Mouse (Mus musculus) heart, postnatal 14 days (tissue): ENCODE measurements around the gene Mtfr1l. TPM values are rescaled to one million over a fixed set of nuclear protein-coding genes. Genes with fewer than 3 reads are reported as not detected.
"Not testable (repeated sequence)": the region's sequence is repeated elsewhere in the genome, so short reads cannot be mapped to it uniquely, and the experiment has no call there.

Experiments
- DNase-seq, 2 experiments: peaks; one replicate each; pipeline ENCODE4 v3.0.0; 2021 to 2022
- intact Hi-C: fragments of 180-260 bp; cut with DNase I; formaldehyde crosslinking; loops from one replicate; pipeline ENCODE4 v1.15.1; 2025
- microRNA-seq, 2 experiments: library from miRNA; unstranded; fragments of <30 nt; microRNA quantifications; one replicate each; pipeline ENCODE4 v1.2.0; 2021 to 2022
- total RNA-seq, 2 experiments: library from RNA; stranded (reverse); gene quantifications; 2 replicates each; pipeline ENCODE4 v1.2.3; 2021

Gene Mtfr1l
- total RNA-seq, 2 experiments from 2014 or later, result 162 to 167 TPM

DNA sequence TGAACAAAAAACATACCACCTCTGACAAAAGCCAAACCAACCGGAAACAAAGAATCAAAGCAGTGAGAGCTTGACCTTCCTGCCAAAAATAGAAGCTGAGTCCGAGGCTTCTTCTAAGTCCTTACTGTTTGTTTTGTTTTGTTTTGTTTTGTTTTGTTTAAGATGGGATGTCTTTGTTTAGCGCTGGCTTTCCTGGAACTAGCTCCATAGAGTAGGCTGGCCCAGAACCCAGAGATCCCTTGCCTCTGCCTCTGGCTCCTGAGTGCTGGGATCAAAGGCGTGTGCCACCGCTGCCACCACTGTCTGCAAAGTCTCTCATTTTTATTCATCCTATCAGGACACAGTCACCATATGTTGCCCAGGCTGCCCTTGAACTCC, 39.7 kb downstream of the Mtfr1l start:
- intact Hi-C loops, result no loop called here
- no peak for DNase-seq

DNA sequence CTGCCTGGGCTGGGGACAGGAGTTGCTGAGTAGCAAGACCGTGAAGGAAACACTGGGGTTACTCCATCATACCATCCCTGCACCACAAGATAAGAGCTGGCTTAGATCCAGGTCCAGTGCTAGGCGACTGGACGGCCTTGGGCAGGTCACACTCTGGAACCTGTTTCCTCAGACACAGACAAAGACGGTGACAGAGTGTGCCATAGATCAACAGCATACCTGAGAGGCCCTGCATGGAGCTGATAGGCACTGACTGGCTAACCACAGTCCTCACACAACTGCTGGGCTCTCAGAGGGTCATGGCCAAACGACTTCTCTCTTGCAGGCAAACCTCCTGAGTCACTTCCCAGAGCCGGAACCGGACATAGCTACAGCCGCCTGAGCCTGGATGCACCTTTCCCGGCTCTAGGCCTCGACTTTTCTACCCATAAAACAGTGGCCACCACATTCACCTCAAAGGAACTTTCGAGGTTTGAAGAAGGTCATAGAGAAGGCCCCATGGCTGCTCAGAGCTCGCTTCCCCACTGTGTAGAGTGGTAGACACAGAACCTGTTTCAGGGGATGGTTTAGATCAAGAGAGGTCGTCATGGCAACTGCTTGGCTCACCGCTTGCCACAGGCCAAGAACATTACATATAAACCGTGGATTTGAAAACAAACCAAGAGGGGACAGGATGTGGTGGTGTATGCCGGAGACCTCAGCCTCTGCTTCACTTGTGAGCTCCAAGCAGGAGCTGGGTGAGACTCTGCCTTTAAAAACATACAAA, 40.2 kb downstream of the Mtfr1l start:
- intact Hi-C loops, result no loop called here
- DNase-seq, result no peak

DNA sequence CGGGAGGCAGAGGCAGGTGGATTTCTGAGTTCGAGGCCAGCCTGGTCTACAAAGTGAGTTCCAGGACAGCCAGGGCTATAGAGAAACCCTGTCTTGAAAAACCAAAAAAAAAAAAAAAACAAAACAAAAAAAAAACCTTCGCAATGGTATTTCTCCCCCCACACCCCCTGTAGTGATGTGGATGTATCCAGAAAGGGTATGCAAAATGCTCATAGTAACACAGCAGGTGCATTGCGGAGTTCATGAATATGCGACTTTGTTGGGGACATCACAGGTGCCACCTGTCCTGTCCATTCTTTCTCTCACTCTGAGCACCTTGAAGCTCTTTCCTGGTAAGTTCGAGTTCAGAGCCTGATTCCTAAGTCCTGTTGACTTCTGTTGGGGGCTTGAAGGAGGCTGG, 41.0 kb downstream of the Mtfr1l start:
- intact Hi-C loops, DNase-seq: not testable (repeated sequence)

DNA sequence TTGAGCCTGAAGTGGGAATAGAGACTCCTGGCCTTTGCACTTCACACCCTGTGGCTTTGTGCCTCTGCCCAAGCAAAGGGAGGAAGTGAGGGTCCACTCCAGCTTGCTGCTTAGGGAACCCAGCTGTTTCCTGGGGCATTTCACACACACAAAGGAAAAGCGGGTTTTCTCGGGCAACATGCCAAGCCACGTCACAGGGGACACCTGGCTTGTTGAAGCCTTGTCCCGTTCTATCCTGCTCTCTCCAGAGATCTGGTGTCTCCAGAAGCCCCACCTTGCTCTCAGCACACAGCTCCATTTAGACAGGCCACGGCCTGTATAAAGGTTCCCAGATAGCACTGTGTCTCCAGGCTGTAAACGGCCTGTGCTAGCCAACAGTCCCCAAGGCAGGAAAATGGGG, 43.5 kb downstream of the Mtfr1l start:
- intact Hi-C loops, result no loop called here

DNA sequence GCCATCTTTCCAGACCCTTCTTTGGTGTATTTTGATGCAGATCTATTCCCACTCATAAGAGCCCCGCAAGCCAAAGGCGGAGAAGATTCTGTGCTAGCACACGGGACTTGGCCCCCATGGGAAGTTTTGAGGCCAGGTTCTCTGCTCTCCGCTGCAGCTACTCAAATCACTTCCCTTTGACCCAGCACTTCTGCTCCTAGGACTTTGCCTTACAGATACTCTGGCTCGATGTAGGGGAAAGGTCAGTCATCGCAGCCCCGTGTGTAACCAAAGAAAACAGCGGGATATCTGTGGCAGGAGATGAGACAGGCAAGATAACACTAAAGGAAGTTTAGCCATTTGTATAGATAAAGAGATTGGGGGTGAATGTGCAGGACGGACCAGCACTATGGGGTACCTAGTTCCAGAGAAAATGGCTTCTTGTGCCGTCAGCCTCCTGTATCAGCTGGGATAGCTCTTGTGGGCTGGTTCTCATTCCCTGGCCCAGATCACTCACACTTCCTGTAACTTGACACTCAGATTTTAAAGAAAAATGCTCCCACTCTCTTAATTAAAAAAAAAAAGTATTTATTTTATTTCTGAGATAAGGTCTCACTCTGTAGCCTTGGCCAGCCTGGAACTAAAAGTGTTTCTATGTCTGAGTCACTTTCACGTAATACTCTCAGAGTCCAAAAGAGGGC, 45.1 kb downstream of the Mtfr1l start:
- intact Hi-C loops, result no loop called here
- no peak for DNase-seq

More for the DNA sequence above, 43.5 kb downstream of the Mtfr1l start:
- DNase-seq, result peak in 1 of 2 experiments; percentile 42

DNA sequence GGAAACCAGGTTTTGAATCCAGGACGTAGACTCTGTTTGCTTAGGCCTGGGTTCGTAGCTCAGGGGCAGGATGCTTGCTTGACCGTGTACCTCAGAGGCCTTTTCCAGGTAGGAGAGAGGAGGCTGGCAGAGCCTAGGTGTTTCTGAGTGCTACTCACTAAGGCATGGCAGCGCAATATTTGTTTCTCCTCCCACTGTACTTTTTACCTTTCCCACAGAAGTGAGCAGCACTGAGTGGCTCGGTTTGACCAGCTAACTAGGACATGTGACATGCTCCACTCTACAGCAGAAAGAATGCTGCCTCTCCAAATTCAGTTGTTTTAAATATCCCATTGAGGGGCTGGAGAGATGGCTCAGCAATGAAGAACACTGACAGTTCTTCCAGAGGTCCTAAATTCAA, 47.0 kb downstream of the Mtfr1l start:
- intact Hi-C loops, result no loop called here
- DNase-seq, result no peak

DNA sequence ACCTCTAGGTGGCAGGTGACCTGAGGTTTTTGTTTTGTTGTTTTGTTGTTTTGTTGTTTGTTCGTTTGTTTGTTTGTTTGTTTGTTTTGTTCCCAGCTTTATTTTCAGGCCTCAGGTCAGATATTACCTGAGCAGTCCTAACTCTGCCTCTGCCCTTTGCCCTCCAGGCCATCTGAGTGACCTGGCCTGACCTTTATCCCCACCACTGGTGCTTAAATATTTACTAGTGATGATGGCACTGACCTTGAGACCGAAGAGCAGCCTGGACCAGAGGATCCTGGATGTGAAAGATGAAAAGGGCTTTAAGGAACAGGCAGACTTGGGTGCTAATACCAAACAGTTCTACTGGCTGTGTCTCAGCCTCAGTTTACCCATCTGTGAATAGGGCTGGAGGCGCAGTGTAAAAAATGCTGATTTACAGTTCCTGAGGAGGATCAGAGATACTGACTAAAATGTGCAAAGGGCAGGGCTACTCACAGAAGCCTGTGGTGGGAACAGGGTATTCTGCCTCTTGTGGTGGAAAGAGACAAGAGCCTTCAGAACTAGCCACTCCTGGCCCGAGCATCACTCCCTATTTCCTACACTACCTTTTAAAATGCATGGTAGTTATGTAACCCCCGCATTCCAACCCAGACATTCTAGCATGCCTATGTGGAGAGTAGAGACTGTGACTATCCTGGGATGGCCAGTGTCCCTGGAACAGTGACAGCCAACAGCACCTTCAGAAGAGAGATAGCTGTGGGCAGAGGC, 49.9 kb downstream of the Mtfr1l start:
- intact Hi-C loops, result no loop called here
- no peak for DNase-seq

DNA sequence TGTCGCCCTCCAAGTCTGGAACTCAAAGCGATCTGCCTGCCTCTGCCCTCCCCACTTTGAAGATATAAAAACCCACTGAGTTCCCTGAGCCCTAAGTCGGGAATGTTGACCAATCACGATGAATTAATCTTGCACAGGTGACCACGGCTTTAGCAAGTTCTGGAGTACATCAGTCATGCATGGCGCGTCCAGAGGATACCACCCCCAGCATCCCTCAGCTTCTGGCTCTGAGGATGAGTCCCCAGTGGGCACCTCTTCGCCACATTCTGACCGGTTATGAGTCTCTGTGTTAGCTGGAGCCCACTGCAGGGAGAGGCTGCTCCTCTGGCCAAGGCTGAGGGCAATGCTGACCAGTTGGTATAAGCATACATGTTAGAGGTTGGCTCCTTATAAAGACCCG, 51.0 kb downstream of the Mtfr1l start:
- intact Hi-C loops, result no loop called here
- no peak for DNase-seq

DNA sequence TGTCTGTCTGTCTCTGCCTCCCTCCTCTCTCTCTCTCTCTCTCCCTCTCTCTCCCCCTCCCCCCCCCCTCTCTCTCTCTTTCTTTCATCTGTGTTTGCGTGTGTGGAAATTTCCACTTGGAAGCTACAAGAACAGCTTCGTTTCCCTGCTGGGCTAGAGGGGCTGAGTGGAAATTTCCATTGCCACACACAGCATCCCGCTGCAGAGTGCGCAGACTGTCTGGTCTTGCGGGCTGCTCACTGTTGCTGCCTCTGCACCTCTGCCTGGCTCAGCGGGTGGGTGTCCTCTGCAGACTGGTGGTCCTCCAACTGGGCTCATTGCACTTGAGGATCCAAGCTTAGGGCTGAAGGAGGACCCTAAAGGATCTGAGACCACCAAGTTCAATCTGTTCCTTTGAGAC, 51.5 kb downstream of the Mtfr1l start:
- intact Hi-C loops, result no loop called here
- DNase-seq, result no peak

DNA sequence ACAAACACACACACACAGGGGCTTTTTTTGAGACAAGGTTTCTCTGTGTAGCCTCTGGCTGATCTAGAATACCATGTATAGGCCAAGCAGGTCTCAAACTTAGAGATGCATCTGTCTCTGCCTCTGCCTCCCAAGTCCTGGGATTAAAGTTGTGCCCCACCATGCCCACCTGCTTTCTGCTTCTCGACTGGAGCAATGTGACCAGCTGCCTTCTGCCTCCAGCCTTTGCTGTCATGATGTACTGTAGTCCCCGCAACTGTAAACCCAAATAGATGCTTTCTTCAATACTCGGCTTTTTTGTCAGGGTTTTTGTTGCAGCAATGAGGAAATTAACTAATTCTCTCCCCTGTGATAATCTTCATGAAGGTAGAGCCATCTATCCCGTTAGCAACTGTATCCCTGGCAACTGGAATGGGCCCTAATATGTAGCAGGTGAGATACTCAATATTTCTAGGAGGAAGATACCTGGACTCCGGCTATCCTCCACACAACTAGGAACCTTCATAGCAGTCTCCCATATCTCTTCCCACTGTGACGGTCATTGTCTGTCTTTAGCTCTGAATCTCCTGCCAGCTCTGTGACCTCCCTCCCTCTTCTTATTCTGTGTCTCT, 52.0 kb downstream of the Mtfr1l start:
- no peak for DNase-seq
- intact Hi-C loops, result no loop called here

DNA sequence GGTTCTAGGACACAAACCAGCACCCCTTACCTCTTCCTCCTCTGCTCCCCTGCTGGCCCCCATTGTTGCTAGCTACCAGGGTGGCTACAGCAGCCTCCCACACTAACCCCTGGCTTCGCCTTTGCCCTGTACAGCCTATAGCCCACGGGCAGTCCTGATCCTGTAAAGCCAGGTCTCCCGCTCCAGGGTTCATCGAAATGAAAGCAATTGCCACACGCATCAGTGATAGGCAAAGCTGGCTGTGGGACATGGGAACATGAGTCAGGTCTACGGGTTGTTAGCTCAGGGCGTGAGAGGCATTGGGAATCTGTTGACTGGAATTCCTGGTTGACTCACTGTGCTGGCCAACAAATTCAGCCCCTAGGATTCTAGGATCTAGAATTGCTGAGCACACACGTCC, 52.7 kb downstream of the Mtfr1l start:
- DNase-seq, result no peak
- intact Hi-C loops, result no loop called here

DNA sequence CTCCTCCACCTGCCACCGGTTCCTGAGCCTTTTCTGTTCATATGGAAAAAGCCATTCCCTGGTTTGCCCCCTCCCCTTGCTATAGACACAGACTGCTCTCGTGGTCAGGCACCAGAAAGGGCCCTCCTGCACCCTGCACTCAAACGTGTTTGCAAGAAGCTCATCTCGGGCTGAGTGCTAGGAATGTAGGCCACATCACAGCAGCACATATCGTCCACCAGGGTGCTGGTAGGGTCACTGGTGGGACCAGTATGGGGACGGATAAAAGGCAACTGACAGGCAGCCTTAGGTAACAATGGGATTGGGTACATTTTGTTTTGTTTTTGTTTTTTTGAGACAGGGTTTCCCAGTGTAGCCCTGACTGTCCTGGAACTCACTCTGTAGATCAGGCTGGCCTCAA, 53.9 kb downstream of the Mtfr1l start:
- intact Hi-C loops, result no loop called here
- no peak for DNase-seq

DNA sequence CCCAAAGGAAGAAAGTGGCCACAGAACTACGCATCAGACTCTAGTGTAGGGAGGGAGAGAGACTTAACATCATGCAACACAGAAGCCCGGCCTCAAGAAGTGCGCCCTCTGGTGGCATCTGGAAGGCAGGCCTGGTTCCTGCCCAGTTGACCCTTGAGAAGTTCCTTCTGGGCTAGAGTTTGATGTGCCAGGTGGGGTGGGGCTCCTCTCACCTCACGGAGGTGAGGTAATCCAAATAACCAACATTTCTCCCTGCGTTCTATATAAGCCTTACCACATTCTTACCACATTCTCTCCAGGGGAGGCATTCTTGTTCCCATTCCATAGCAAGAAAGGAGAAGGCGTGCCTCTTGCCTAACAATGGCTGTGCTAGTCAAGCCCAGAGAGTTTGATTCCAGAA, 54.3 kb downstream of the Mtfr1l start:
- DNase-seq, result peak; percentile 74 to 86
- intact Hi-C loops, result no loop called here

DNA sequence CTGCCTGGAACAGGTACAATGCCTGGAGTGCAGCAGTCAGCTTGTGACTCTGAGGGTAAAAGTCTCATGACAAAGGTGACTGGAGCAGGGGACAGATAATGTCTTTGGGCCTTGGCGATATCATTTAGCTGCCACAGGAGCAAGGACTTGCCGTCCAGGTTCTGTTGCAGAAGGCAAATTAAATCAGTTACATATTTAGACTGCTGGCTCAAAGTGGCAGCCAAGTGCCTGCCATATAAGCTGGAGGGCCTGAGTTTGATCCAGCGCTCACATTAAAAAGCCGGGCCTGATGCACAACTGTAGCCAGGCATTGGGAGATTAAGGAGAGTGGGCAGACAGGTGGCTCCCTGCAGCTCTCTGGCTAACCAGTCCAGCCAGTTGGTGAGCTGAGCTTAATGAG, 55.3 kb downstream of the Mtfr1l start:
- DNase-seq, result no peak
- intact Hi-C loops, result loop anchor here (10.0 kb wide), 1 partner anchor 225 kb away; the partner anchor contains the start of gene Grrp1

DNA sequence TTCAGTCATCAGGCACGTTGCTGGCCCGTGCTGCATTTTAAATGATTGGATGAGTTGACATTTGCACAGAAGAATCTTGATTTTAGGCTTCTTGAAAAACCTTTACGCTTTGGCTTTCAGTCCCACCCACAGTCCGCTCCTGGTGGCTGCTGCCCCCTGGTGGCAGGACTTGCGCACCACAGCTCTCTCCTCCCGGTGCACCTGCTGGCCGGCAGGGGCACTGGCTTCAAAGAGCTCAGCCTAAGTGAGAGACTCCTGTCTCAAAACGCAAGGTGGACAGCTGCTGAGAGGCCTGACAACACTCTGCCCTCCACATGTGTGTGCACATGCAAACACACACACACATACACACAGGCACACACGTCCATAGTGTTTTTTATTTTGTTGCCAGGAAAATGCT, 57.2 kb downstream of the Mtfr1l start:
- intact Hi-C loops, result loop anchor here (1.0 to 10.0 kb wide), 2 partner anchors 83 to 223 kb away; partner anchors contain the start of gene Grrp1
- DNase-seq, result peak; percentile 93 to 97

DNA sequence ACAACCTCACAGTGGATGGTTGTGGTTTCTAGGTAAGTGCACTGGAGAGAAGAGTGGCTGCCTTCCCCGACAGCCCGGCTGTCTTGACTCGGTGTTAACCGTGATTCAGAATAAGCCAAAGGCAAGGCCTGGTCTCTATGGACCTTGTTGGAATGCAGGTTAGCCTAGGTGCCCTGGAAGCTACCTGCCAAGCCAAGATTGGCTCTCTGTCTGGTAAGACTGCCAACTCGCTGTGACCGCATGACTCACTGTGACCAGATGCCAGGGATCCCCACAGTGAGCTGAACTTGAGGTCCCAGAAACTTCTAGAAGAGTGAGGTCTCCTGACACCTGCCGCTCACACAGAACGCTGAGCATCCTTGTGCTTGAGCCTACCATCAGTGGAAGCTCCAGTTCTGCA, 58.3 kb downstream of the Mtfr1l start:
- no peak for DNase-seq
- intact Hi-C loops, result loop anchor here (10.0 kb wide), 1 partner anchor 222 kb away; the partner anchor contains the start of gene Grrp1

Small RNAs within 50 kb of the gene (microRNA-seq; reads per million reads assigned to microRNA genes)
- 0 reads per million in 2 experiments for gene Mir6403

Other genes starting within 250 kb of the Mtfr1l start
- 1 to 10 TPM; 6.6 to 8.6 TPM for gene Pdik1l, start 247.5 kb downstream of the Mtfr1l start, total RNA-seq
- 100 to 1,000 TPM; 193 to 217 TPM for gene Trim63, start 220.3 kb downstream of the Mtfr1l start, total RNA-seq
- under 1 TPM; 0.68 to 0.96 TPM for gene Slc30a2, start 192.2 kb downstream of the Mtfr1l start, total RNA-seq
- gene Extl1, start 151.5 kb downstream of the Mtfr1l start, total RNA-seq, result 10 to 100 TPM; 11.4 to 12.0 TPM
- gene Pafah2, start 139.1 kb downstream of the Mtfr1l start, total RNA-seq, result 1 to 10 TPM; 7.5 to 8.6 TPM
- 10 to 100 TPM; 50.0 to 79.2 TPM for gene Stmn1, start 67.1 kb downstream of the Mtfr1l start, total RNA-seq
- gene Paqr7, start 38.7 kb downstream of the Mtfr1l start, total RNA-seq, result 10 to 100 TPM; 15.5 to 19.6 TPM
- gene Aunip, start 24.4 kb downstream of the Mtfr1l start, total RNA-seq, result under 1 TPM in 1 of 2 experiments, not detected in 1; 0.68 TPM
- 10 to 100 TPM; 26.1 to 27.9 TPM for gene Selenon, start 16.8 kb upstream of the Mtfr1l start, total RNA-seq
- 10 to 100 TPM; 25.1 to 25.8 TPM for gene Man1c1, start 168.9 kb upstream of the Mtfr1l start, total RNA-seq
- 10 to 100 TPM; 18.3 to 18.6 TPM for gene Ldlrap1, start 232.6 kb upstream of the Mtfr1l start, total RNA-seq